Mouse (Mus musculus): ENCODE data around the gene Hoxb5.

Hoxb5 gene

GRCm38 (mm10) chr11:96288455-96289221, 14.5 kb upstream of the Hoxb5 start:
- DNase-seq (ENCODE audit: low spot score), result no peak

GRCm38 (mm10) chr11:96289293-96289692, 13.8 kb upstream of the Hoxb5 start:
- no peak for DNase-seq (ENCODE audit: low spot score)

GRCm38 (mm10) chr11:96289837-96290236, 13.3 kb upstream of the Hoxb5 start:
- no peak for DNase-seq (ENCODE audit: low spot score)

- no peak for DNase-seq (ENCODE audit: low spot score)
These were observed 12.3 kb upstream of the Hoxb5 start for GRCm38 (mm10) chr11:96290705-96291355.

- DNase-seq (ENCODE audit: low spot score), result no peak
These were observed 11.2 kb upstream of the Hoxb5 start, which contains the start of gene Hoxb6 for GRCm38 (mm10) chr11:96291681-96292564. Gene Hoxb6, plus strand, starts transcription at chr11:96292476.

GRCm38 (mm10) chr11:96292565-96293301, 10.4 kb upstream of the Hoxb5 start:
- DNase-seq (ENCODE audit: low spot score), result no peak

- no peak for DNase-seq (ENCODE audit: low spot score)
These were observed 9.7 kb upstream of the Hoxb5 start for GRCm38 (mm10) chr11:96293302-96293921.

GRCm38 (mm10) chr11:96294245-96295091, 8.7 kb upstream of the Hoxb5 start:
- no peak for DNase-seq (ENCODE audit: low spot score)

- no peak for DNase-seq (ENCODE audit: low spot score)
These were observed 7.9 kb upstream of the Hoxb5 start for GRCm38 (mm10) chr11:96295092-96295835.

- DNase-seq (ENCODE audit: low spot score), result no peak
These were observed 6.1 kb upstream of the Hoxb5 start for GRCm38 (mm10) chr11:96296997-96297396.

- DNase-seq (ENCODE audit: low spot score), result no peak
These were observed 5.7 kb upstream of the Hoxb5 start for GRCm38 (mm10) chr11:96297428-96297827.

GRCm38 (mm10) chr11:96297968-96298635, 5.0 kb upstream of the Hoxb5 start:
- DNase-seq (ENCODE audit: low spot score), result no peak

- no peak for DNase-seq (ENCODE audit: low spot score)
These were observed 4.1 kb upstream of the Hoxb5 start for GRCm38 (mm10) chr11:96298895-96299667.

- DNase-seq (ENCODE audit: low spot score), result no peak
These were observed 3.4 kb upstream of the Hoxb5 start for GRCm38 (mm10) chr11:96299781-96300180.

GRCm38 (mm10) chr11:96300354-96301063, 2.6 kb upstream of the Hoxb5 start:
- no peak for DNase-seq (ENCODE audit: low spot score)

GRCm38 (mm10) chr11:96301064-96301431, 2.1 kb upstream of the Hoxb5 start:
- no peak for DNase-seq (ENCODE audit: low spot score)

- no peak for DNase-seq (ENCODE audit: low spot score)
These were observed 1.3 kb upstream of the Hoxb5 start for GRCm38 (mm10) chr11:96301837-96302236.

Data from urinary bladder, postnatal 10 days (tissue).